Mouse (Mus musculus): ENCODE data around the gene Serbp1.

GRCm38 (mm10) chr6:67318451-67318850, 80.5 kb downstream of the Serbp1 start:
- TF ChIP-seq CTCF (IDR thresholded peaks at IDR 0.05; ENCODE audit: control insufficient read depth, insufficient read depth, insufficient read length) (peak; percentile 40), USF1 (IDR thresholded peaks at IDR 0.05; ENCODE audit: low read depth) (no peak), MYOD1 (IDR thresholded peaks at IDR 0.05; ENCODE audit: control insufficient read depth, insufficient read length, low read depth) (no peak), MAX (IDR thresholded peaks at IDR 0.05) (no peak)
